Mouse (Mus musculus): ENCODE results near the gene Wdr83os. TPM values are rescaled to one million over a fixed set of nuclear protein-coding genes. Genes with fewer than 3 reads are reported as not detected.

Wdr83os gene
- polyA plus RNA-seq, 1 experiment from 2014 or later = 120 TPM

DNA sequence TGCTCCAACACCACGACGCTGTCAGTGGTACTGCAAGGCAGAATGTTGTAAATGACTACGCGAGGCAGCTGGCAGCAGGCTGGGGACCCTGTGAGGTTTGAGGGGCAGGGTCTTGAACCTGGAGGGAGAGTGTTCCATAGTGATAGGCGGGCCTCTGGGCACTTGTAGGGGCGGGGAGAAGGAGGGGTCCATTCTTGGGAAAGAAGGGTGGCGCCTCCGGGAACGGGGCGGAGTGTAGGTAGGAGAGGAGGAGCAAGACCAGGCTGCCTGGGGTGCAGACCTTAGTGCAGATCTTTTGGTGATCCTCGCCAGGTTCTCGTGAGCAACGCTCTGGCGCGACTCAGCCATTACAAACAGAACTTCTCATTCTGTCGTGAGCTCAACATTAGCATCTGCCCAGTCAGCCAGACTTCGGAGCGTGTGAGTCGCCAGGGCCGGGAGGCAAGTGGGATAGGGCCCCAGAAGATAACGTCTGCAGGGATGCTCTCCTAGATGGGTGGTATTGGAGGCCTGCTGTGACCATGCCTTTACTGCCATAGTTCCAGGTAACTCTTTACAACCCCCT, 11.1 kb downstream of the Wdr83os start:
- H3K9ac ChIP-seq (ENCODE audit: low read depth, low read length) = no peak overlapping the region
- H3K4me1 ChIP-seq (ENCODE audit: control insufficient read depth, insufficient read depth, low read length) = no peaks in the 10 kb centered on the region
- H3K27me3 ChIP-seq (ENCODE audit: control insufficient read depth, insufficient read depth, low read length) = no peaks in the 10 kb centered on the region
- H3K27ac ChIP-seq (ENCODE audit: low read depth, low read length) = no peak overlapping the region
- H3K36me3 ChIP-seq (ENCODE audit: control insufficient read depth, insufficient read depth, low read length) = peaks cover 5% of the 10 kb centered on the region; the same call in 1 of the 2 replicates
- H3K4me3 ChIP-seq (ENCODE audit: low read depth, low read length) = no peak overlapping the region
- no peak for ATAC-seq (replicated peaks; ENCODE audit: insufficient number of reproducible peaks, low FRiP score, low TSS enrichment)
- H3K4me2 ChIP-seq = no peak overlapping the region; the same call in 1 of the 2 replicates
- H3K9me3 ChIP-seq (replicated peaks; ENCODE audit: control insufficient read depth, low read length) = no peaks in the 10 kb centered on the region
- WGBS (ENCODE audit: insufficient replicate concordance) = 23% methylated on average over 21 of the region's 21 CpGs

DNA sequence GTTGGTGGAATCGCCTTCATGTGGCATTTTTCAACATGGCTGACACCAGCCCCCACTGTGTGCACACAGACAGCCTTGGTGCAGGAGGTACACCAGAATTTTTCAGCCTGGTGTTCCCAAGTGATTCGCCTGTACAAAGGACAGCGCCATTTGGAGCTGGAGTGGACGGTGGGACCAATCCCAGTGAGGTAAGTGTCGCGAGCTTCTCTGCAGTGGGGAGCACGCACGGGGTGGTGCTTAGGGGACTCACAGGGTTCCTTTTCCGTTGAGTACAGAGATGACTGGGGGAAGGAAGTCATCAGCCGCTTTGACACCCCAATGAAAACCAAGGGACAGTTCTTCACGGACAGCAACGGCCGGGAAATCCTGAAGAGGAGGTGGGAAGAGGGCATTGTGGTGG, 14.5 kb downstream of the Wdr83os start:
- Histone ChIP-seq H3K4me3 (ENCODE audit: low read depth, low read length) (no peak overlapping the region), H3K9me3 (replicated peaks; ENCODE audit: control insufficient read depth, low read length) (no peaks in the 10 kb centered on the region), H3K27me3 (ENCODE audit: control insufficient read depth, insufficient read depth, low read length) (no peaks in the 10 kb centered on the region), H3K4me2 (no peak overlapping the region), H3K36me3 (ENCODE audit: control insufficient read depth, insufficient read depth, low read length) (peaks cover 8% of the 10 kb centered on the region; the same call in 1 of the 2 replicates), H3K27ac (ENCODE audit: low read depth, low read length) (no peak overlapping the region), H3K9ac (ENCODE audit: low read depth, low read length) (no peak overlapping the region), H3K4me1 (ENCODE audit: control insufficient read depth, insufficient read depth, low read length) (no peaks in the 10 kb centered on the region)
- no peak for ATAC-seq (replicated peaks; ENCODE audit: insufficient number of reproducible peaks, low FRiP score, low TSS enrichment)
- WGBS (ENCODE audit: insufficient replicate concordance) = 88% methylated on average over 13 of the region's 13 CpGs

GRCm38 (mm10) chr8:85095566-85095965, 15.0 kb downstream of the Wdr83os start:
- Histone ChIP-seq H3K9ac (ENCODE audit: low read depth, low read length) (no peak overlapping the region), H3K27me3 (ENCODE audit: control insufficient read depth, insufficient read depth, low read length) (no peaks in the 10 kb centered on the region), H3K4me1 (ENCODE audit: control insufficient read depth, insufficient read depth, low read length) (no peaks in the 10 kb centered on the region), H3K4me3 (ENCODE audit: low read depth, low read length) (no peak overlapping the region), H3K9me3 (replicated peaks; ENCODE audit: control insufficient read depth, low read length) (no peaks in the 10 kb centered on the region), H3K27ac (ENCODE audit: low read depth, low read length) (no peak overlapping the region), H3K4me2 (no peak overlapping the region), H3K36me3 (ENCODE audit: control insufficient read depth, insufficient read depth, low read length) (peaks cover 8% of the 10 kb centered on the region; the same call in 1 of the 2 replicates)
- ATAC-seq (replicated peaks; ENCODE audit: insufficient number of reproducible peaks, low FRiP score, low TSS enrichment) = no peak
- 90% methylated on average over 7 of the region's 7 CpGs for WGBS (ENCODE audit: insufficient replicate concordance)

DNA sequence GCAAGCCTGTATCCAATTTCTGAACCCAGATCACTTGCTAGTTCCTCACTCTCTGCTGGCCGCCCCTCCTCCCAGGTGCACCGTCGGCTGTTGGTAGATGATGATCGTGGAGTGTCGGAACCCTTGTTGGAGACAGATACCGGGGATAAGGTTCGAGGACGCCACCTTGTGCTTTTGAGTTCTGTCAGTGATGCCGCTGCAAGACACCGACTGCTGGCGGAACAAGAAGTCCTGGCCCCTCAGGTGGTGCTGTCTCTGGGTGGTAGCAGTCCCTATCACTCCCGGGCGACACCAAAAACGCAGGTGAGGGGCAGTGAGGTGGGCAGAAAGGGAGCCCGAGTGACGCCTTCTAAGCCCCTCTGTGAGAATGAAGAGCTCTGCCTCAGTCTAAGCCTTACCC, 15.7 kb downstream of the Wdr83os start:
- Histone ChIP-seq H3K27me3 (ENCODE audit: control insufficient read depth, insufficient read depth, low read length) (no peaks in the 10 kb centered on the region), H3K9ac (ENCODE audit: low read depth, low read length) (no peak overlapping the region), H3K36me3 (ENCODE audit: control insufficient read depth, insufficient read depth, low read length) (peaks cover 8% of the 10 kb centered on the region; the same call in 1 of the 2 replicates), H3K9me3 (replicated peaks; ENCODE audit: control insufficient read depth, low read length) (no peaks in the 10 kb centered on the region), H3K27ac (ENCODE audit: low read depth, low read length) (no peak overlapping the region), H3K4me2 (no peak overlapping the region), H3K4me3 (ENCODE audit: low read depth, low read length) (no peak overlapping the region), H3K4me1 (ENCODE audit: control insufficient read depth, insufficient read depth, low read length) (no peaks in the 10 kb centered on the region)
- no peak for ATAC-seq (replicated peaks; ENCODE audit: insufficient number of reproducible peaks, low FRiP score, low TSS enrichment)
- 86% methylated on average over 16 of the region's 16 CpGs for WGBS (ENCODE audit: insufficient replicate concordance)

- ATAC-seq (replicated peaks; ENCODE audit: insufficient number of reproducible peaks, low FRiP score, low TSS enrichment) = no peak
- Histone ChIP-seq H3K4me2 (no peak overlapping the region), H3K36me3 (ENCODE audit: control insufficient read depth, insufficient read depth, low read length) (peaks cover 8% of the 10 kb centered on the region; the same call in 1 of the 2 replicates), H3K9ac (ENCODE audit: low read depth, low read length) (no peak overlapping the region), H3K27me3 (ENCODE audit: control insufficient read depth, insufficient read depth, low read length) (no peaks in the 10 kb centered on the region), H3K9me3 (replicated peaks; ENCODE audit: control insufficient read depth, low read length) (no peaks in the 10 kb centered on the region), H3K27ac (ENCODE audit: low read depth, low read length) (no peak overlapping the region), H3K4me3 (ENCODE audit: low read depth, low read length) (no peak overlapping the region), H3K4me1 (ENCODE audit: control insufficient read depth, insufficient read depth, low read length) (no peaks in the 10 kb centered on the region)
- 82% methylated on average over 4 of the region's 4 CpGs for WGBS (ENCODE audit: insufficient replicate concordance)
Measured at GRCm38 (mm10) chr8:85096850-85097249, 16.3 kb downstream of the Wdr83os start.

DNA sequence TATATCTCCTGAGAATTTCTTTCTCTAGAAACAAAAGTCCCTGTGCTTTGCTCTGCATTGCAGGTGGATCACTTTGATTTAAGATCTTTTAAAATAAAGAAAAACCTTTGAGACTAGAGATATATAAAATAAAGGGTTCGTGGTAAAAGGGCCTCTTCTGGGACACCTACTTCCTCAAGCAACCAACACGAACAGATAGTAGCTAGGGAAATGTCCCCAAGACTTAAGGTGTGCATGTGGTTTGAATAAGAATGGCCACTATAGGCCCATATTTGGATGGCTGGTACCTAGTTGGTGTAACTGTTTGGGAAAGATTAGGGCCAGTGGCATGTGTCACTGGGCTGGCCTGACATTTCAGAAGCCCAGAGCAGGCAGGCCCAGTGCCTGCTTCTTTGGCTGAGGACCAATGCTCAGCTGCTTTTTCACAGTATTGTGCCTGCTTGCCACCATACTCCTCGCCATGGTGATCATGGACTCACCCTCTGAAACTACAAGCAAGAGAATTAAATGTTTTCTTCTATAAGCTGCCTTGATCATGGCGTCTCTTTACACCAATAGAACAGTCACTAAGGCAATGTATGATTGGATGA, 19.6 kb downstream of the Wdr83os start:
- no peak overlapping the region for H3K9ac ChIP-seq (ENCODE audit: low read depth, low read length)
- H3K27ac ChIP-seq (ENCODE audit: low read depth, low read length) = no peak overlapping the region
- ATAC-seq (replicated peaks; ENCODE audit: insufficient number of reproducible peaks, low FRiP score, low TSS enrichment) = no peak
- WGBS (ENCODE audit: insufficient replicate concordance) = 73% methylated on average over 4 of the region's 4 CpGs
- H3K4me1 ChIP-seq (ENCODE audit: control insufficient read depth, insufficient read depth, low read length) = no peaks in the 10 kb centered on the region
- H3K9me3 ChIP-seq (replicated peaks; ENCODE audit: control insufficient read depth, low read length) = no peaks in the 10 kb centered on the region
- H3K27me3 ChIP-seq (ENCODE audit: control insufficient read depth, insufficient read depth, low read length) = no peaks in the 10 kb centered on the region
- H3K36me3 ChIP-seq (ENCODE audit: control insufficient read depth, insufficient read depth, low read length) = peaks cover 8% of the 10 kb centered on the region; the same call in 1 of the 2 replicates
- no peak overlapping the region for H3K4me3 ChIP-seq (ENCODE audit: low read depth, low read length)
- no peak overlapping the region for H3K4me2 ChIP-seq

DNA sequence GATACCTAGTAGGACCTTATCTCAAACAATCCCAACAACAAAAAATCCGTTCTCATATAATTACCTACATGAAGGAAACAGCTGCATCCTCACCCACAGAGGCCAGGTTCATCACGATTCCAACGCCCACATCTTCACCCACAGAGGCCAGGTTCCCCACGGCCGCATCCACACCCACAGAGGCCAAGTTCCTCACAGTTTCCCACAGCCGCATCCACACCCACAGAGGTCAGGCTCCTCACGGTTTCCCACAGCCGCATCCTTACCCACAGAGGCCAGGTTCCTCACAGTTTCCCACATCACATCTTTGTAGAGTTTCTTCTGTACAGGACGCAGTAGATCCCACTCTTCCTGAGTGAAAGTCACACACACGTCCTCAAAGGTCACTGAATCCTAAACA, 32.7 kb downstream of the Wdr83os start:
- no peaks in the 10 kb centered on the region; the same call in 1 of the 2 replicates for H3K9me3 ChIP-seq (replicated peaks; ENCODE audit: control insufficient read depth, low read length)
- H3K36me3 ChIP-seq (ENCODE audit: control insufficient read depth, insufficient read depth, low read length) = peaks cover 9% of the 10 kb centered on the region
- WGBS (ENCODE audit: insufficient replicate concordance) = 89% methylated on average over 10 of the region's 10 CpGs
- no peak for ATAC-seq (replicated peaks; ENCODE audit: insufficient number of reproducible peaks, low FRiP score, low TSS enrichment)
- H3K9ac ChIP-seq (ENCODE audit: low read depth, low read length) = no peak overlapping the region
- H3K4me2 ChIP-seq = no peak overlapping the region
- no peak overlapping the region for H3K27ac ChIP-seq (ENCODE audit: low read depth, low read length)
- H3K27me3 ChIP-seq (ENCODE audit: control insufficient read depth, insufficient read depth, low read length) = no peaks in the 10 kb centered on the region
- H3K4me3 ChIP-seq (ENCODE audit: low read depth, low read length) = no peak overlapping the region
- H3K4me1 ChIP-seq (ENCODE audit: control insufficient read depth, insufficient read depth, low read length) = no peaks in the 10 kb centered on the region

DNA sequence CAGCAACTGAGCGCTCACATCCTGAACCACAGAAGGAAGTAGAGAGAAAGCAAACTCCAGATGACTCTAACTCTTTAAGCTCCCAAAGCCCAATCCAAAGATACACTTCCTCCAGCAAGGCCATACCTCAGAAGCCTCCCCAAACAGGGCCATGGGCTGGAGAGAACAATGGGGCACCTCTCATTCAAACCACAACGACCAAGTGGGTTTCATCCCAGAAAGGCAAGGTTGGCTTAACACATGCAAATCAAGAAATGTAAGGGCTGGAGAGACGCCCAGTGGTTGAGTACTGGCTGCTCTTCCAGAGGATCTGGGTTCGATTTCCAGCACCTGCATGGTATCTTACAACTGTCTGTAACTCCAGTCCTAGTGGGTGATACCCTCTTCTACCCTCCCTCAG, 35.0 kb downstream of the Wdr83os start:
- H3K36me3 ChIP-seq (ENCODE audit: control insufficient read depth, insufficient read depth, low read length) = no peaks in the 10 kb centered on the region
- H3K27ac ChIP-seq (ENCODE audit: low read depth, low read length) = no peak overlapping the region
- 69% methylated on average over 4 of the region's 4 CpGs for WGBS (ENCODE audit: insufficient replicate concordance)
- H3K4me1 ChIP-seq (ENCODE audit: control insufficient read depth, insufficient read depth, low read length) = no peaks in the 10 kb centered on the region
- H3K4me2 ChIP-seq = no peak overlapping the region
- no peaks in the 10 kb centered on the region for H3K27me3 ChIP-seq (ENCODE audit: control insufficient read depth, insufficient read depth, low read length)
- H3K9me3 ChIP-seq (replicated peaks; ENCODE audit: control insufficient read depth, low read length) = no peaks in the 10 kb centered on the region
- no peak for ATAC-seq (replicated peaks; ENCODE audit: insufficient number of reproducible peaks, low FRiP score, low TSS enrichment)
- H3K9ac ChIP-seq (ENCODE audit: low read depth, low read length) = no peak overlapping the region
- no peak overlapping the region for H3K4me3 ChIP-seq (ENCODE audit: low read depth, low read length)

GRCm38 (mm10) chr8:85116984-85117383, 36.4 kb downstream of the Wdr83os start:
- Histone ChIP-seq H3K27me3 (ENCODE audit: control insufficient read depth, insufficient read depth, low read length) (no peaks in the 10 kb centered on the region), H3K9me3 (replicated peaks; ENCODE audit: control insufficient read depth, low read length) (no peaks in the 10 kb centered on the region), H3K27ac (ENCODE audit: low read depth, low read length) (no peak overlapping the region), H3K36me3 (ENCODE audit: control insufficient read depth, insufficient read depth, low read length) (no peaks in the 10 kb centered on the region), H3K4me3 (ENCODE audit: low read depth, low read length) (no peak overlapping the region), H3K4me2 (no peak overlapping the region), H3K4me1 (ENCODE audit: control insufficient read depth, insufficient read depth, low read length) (no peaks in the 10 kb centered on the region), H3K9ac (ENCODE audit: low read depth, low read length) (no peak overlapping the region)
- WGBS (ENCODE audit: insufficient replicate concordance) = 85% methylated on average over 7 of the region's 7 CpGs
- no peak for ATAC-seq (replicated peaks; ENCODE audit: insufficient number of reproducible peaks, low FRiP score, low TSS enrichment)
